Mouse (Mus musculus) midbrain, embryonic 16.5 days (tissue): ENCODE data around the gene Bola2. TPM values are rescaled to one million over a fixed set of nuclear protein-coding genes. Genes with fewer than 3 reads are reported as not detected.
"Not testable (repeated sequence)": the region's sequence is repeated elsewhere in the genome, so short reads cannot be mapped to it uniquely, and the experiment has no call there.

Source experiments
- ATAC-seq: fragments of 200-750 bp; cut with Nextera tagmentation; 2 replicates; pipeline ENCODE4 v1.8.0; 2017; ENCODE audit warnings: moderate TSS enrichment
- H3K27ac ChIP-seq: fragments of 300-500 bp; sonication (generic); 2 replicates; pipeline ENCODE4 v1.5.1; 2014; ENCODE audit warnings: mild to moderate bottlenecking, low read length, mixed read lengths
- H3K27me3 ChIP-seq: fragments of 300-500 bp; sonication (generic); 2 replicates; pipeline ENCODE4 v1.6.1; 2014; ENCODE audit warnings: low read depth, low read length, mixed read lengths; ENCODE audit not compliant: control insufficient read depth, insufficient read depth
- H3K36me3 ChIP-seq: fragments of 300-500 bp; sonication (generic); 2 replicates; pipeline ENCODE4 v1.6.1; 2014; ENCODE audit warnings: mild to moderate bottlenecking, low read length, moderate library complexity, mixed read lengths; ENCODE audit not compliant: control insufficient read depth, insufficient read depth
- H3K4me1 ChIP-seq: fragments of 300-500 bp; sonication (generic); 2 replicates; pipeline ENCODE4 v1.6.1; 2014; ENCODE audit warnings: mild to moderate bottlenecking, low read length, mixed read lengths; ENCODE audit not compliant: control insufficient read depth, insufficient read depth
- H3K4me2 ChIP-seq: fragments of 300-500 bp; sonication (generic); 2 replicates; pipeline ENCODE4 v1.6.1; 2014; ENCODE audit warnings: mild to moderate bottlenecking, low read length, mixed read lengths
- H3K4me3 ChIP-seq: fragments of 300-500 bp; sonication (generic); 2 replicates; pipeline ENCODE4 v1.5.1; 2014; ENCODE audit warnings: low read depth, mild to moderate bottlenecking, low read length, moderate library complexity, mixed read lengths
- H3K9ac ChIP-seq: fragments of 300-500 bp; sonication (generic); 2 replicates; pipeline ENCODE4 v1.6.1; 2014; ENCODE audit warnings: low read depth, low read length, mixed read lengths
- H3K9me3 ChIP-seq: fragments of 300-500 bp; sonication (generic); replicated peaks from 2 replicates; pipeline ENCODE4 v1.6.1; 2014; ENCODE audit warnings: mild to moderate bottlenecking, low read length, mixed read lengths; ENCODE audit not compliant: control insufficient read depth, poor library complexity, severe bottlenecking
- WGBS: fragments of 180-500 bp; shearing (Covaris S2); extraction: QIAGEN DNeasy Blood & Tissue Kit; methylation state at CpG from one replicate; pipeline ENCODE4 v1.1.7; 2014; 5-methylcytosine and 5-hydroxymethylcytosine counted together
- polyA plus RNA-seq: library from polyadenylated mRNA; unstranded; fragments of >200 nt; fragmentation: Nextera tagmentation; extraction: Ambion mirVana; gene quantifications from 2 replicates; pipeline ENCODE4 v1.2.1, GENCODE M21; 2015

Gene Bola2
- polyA plus RNA-seq, 1 experiment from 2014 or later: 120 TPM

- 83% methylated on average over 8 of the region's 8 CpGs for WGBS
- ATAC-seq: no peak
These were observed 16.5 kb upstream of the Bola2 start for GRCm38 (mm10) chr7:126678545-126679341.

GRCm38 (mm10) chr7:126679683-126680082 is 15.5 kb upstream of the Bola2 start:
- Histone ChIP-seq H3K27me3 (no peaks in the 10 kb centered on the region), H3K9me3 (no peaks in the 10 kb centered on the region), H3K27ac (no peak overlapping the region), H3K4me3 (no peak overlapping the region), H3K9ac (no peak overlapping the region), H3K36me3 (no peaks in the 10 kb centered on the region), H3K4me2 (no peak overlapping the region), H3K4me1 (no peaks in the 10 kb centered on the region)
- no peak for ATAC-seq
- WGBS: 93% methylated on average over 5 of the region's 5 CpGs

More at GRCm38 (mm10) chr7:126678545-126679341, 16.5 kb upstream of the Bola2 start:
- no peak overlapping the region for H3K4me3 ChIP-seq
- H3K27me3 ChIP-seq: no peaks in the 10 kb centered on the region
- no peak overlapping the region for H3K4me2 ChIP-seq
- no peaks in the 10 kb centered on the region for H3K9me3 ChIP-seq
- no peak overlapping the region for H3K27ac ChIP-seq
- no peak overlapping the region for H3K9ac ChIP-seq
- H3K4me1 ChIP-seq: no peaks in the 10 kb centered on the region
- H3K36me3 ChIP-seq: no peaks in the 10 kb centered on the region

GRCm38 (mm10) chr7:126681221-126681620 is 14.0 kb upstream of the Bola2 start:
- Histone ChIP-seq H3K9ac (no peak overlapping the region), H3K27me3 (no peaks in the 10 kb centered on the region), H3K9me3 (no peaks in the 10 kb centered on the region), H3K4me3 (no peak overlapping the region), H3K27ac (no peak overlapping the region), H3K4me2 (no peak overlapping the region), H3K36me3 (no peaks in the 10 kb centered on the region), H3K4me1 (no peaks in the 10 kb centered on the region)
- no peak for ATAC-seq
- 98% methylated on average over 5 of the region's 5 CpGs for WGBS

GRCm38 (mm10) chr7:126688156-126688555 is 7.0 kb upstream of the Bola2 start:
- H3K4me2 ChIP-seq, H3K27ac ChIP-seq, ATAC-seq, H3K9me3 ChIP-seq, H3K4me3 ChIP-seq, H3K4me1 ChIP-seq, H3K27me3 ChIP-seq, H3K9ac ChIP-seq: not testable (repeated sequence)
- peaks cover 17% of the 10 kb centered on the region for H3K36me3 ChIP-seq
- 80% methylated on average over 4 of the region's 4 CpGs for WGBS

- no peak for ATAC-seq
- no peak overlapping the region for H3K4me3 ChIP-seq
- peaks cover 6% of the 10 kb centered on the region; the same call in 1 of the 2 replicates for H3K4me1 ChIP-seq
- 87% methylated on average over 3 of the region's 3 CpGs for WGBS
- no peaks in the 10 kb centered on the region for H3K27me3 ChIP-seq
- no peaks in the 10 kb centered on the region for H3K9me3 ChIP-seq
- H3K36me3 ChIP-seq: peaks cover 17% of the 10 kb centered on the region
- H3K4me2 ChIP-seq: no peak overlapping the region
- no peak overlapping the region for H3K9ac ChIP-seq
- H3K27ac ChIP-seq: no peak overlapping the region
These were observed 6.2 kb upstream of the Bola2 start for GRCm38 (mm10) chr7:126689021-126689420.

- H3K9ac ChIP-seq: no peak overlapping the region
- H3K4me2 ChIP-seq: no peak overlapping the region
- no peaks in the 10 kb centered on the region for H3K27me3 ChIP-seq
- ATAC-seq: no peak
- H3K4me3 ChIP-seq: no peak overlapping the region
- H3K4me1 ChIP-seq: peaks cover 11% of the 10 kb centered on the region
- peaks cover 17% of the 10 kb centered on the region for H3K36me3 ChIP-seq
- H3K27ac ChIP-seq: no peak overlapping the region
- H3K9me3 ChIP-seq: no peaks in the 10 kb centered on the region
- WGBS: 88% methylated on average over 3 of the region's 3 CpGs
These were observed 4.5 kb upstream of the Bola2 start for GRCm38 (mm10) chr7:126690737-126691136.

- 100% methylated on average over 4 of the region's 5 CpGs for WGBS
- no peak overlapping the region for H3K9ac ChIP-seq
- peaks cover 17% of the 10 kb centered on the region for H3K36me3 ChIP-seq
- no peak overlapping the region for H3K4me3 ChIP-seq
- H3K27ac ChIP-seq: no peak overlapping the region
- H3K9me3 ChIP-seq: no peaks in the 10 kb centered on the region
- no peak overlapping the region for H3K4me2 ChIP-seq
- ATAC-seq: no peak
- peaks cover 16% of the 10 kb centered on the region for H3K4me1 ChIP-seq
- H3K27me3 ChIP-seq: no peaks in the 10 kb centered on the region
These were observed 3.5 kb upstream of the Bola2 start for GRCm38 (mm10) chr7:126691676-126692075.

- no peak overlapping the region for H3K9ac ChIP-seq
- peaks cover 23% of the 10 kb centered on the region for H3K4me1 ChIP-seq
- no peak overlapping the region for H3K4me3 ChIP-seq
- H3K4me2 ChIP-seq: no peak overlapping the region
- H3K36me3 ChIP-seq: peaks cover 17% of the 10 kb centered on the region
- H3K27ac ChIP-seq: no peak overlapping the region
- 96% methylated on average over 26 of the region's 26 CpGs for WGBS
- H3K27me3 ChIP-seq: no peaks in the 10 kb centered on the region
- ATAC-seq: no peak
- no peaks in the 10 kb centered on the region for H3K9me3 ChIP-seq
These were observed 2.8 kb upstream of the Bola2 start for GRCm38 (mm10) chr7:126692426-126692825.

GRCm38 (mm10) chr7:126693256-126693655 is 1.9 kb upstream of the Bola2 start:
- Histone ChIP-seq H3K4me3 (no peak overlapping the region), H3K36me3 (peaks cover 20% of the 10 kb centered on the region), H3K4me1 (peaks cover 24% of the 10 kb centered on the region), H3K9ac (no peak overlapping the region), H3K27me3 (no peaks in the 10 kb centered on the region), H3K27ac (no peak overlapping the region), H3K9me3 (no peaks in the 10 kb centered on the region), H3K4me2 (peak overlapping the region; percentile 26; the same call in 1 of the 2 replicates)
- WGBS: 30% methylated on average over 3 of the region's 3 CpGs
- ATAC-seq: no peak
